Mouse (Mus musculus): Measurements from ENCODE around the gene Klhl11. TPM values are rescaled to one million over a fixed set of nuclear protein-coding genes. Genes with fewer than 3 reads are reported as not detected.

Gene Klhl11
- polyA plus RNA-seq, 1 experiment: 2.3 TPM

- TF ChIP-seq POLR2A (IDR thresholded peaks at IDR 0.05; ENCODE audit: low read depth, low read length) (no peak), CTCF (conservative IDR thresholded peaks at IDR 0.05; ENCODE audit: insufficient read depth, insufficient read length, low read depth, low read length) (no peak)
- peaks cover 1% of the 10 kb centered on the region; the same call in 1 of the 2 replicates for H3K36me3 ChIP-seq (ENCODE audit: control insufficient read depth, insufficient read depth, low read length)
- H3K27me3 ChIP-seq (replicated peaks; ENCODE audit: control insufficient read depth, insufficient read depth, low read length): no peaks in the 10 kb centered on the region
- 43% methylated on average over 5 of the region's 5 CpGs for WGBS
- H3K4me1 ChIP-seq (ENCODE audit: control insufficient read depth, insufficient read depth, low read length): peaks cover 12% of the 10 kb centered on the region; the same call in 1 of the 2 replicates
- H3K27ac ChIP-seq (ENCODE audit: insufficient read depth, low read depth, low read length): no peak overlapping the region
- H3K4me3 ChIP-seq (ENCODE audit: insufficient read depth, low read depth, low read length): no peak overlapping the region
- DNase-seq: no peak
Observed at GRCm38 (mm10) chr11:100472935-100473295, 374 bp upstream of the Klhl11 start.

- Histone ChIP-seq H3K27ac (ENCODE audit: insufficient read depth, low read depth, low read length) (no peak overlapping the region), H3K4me3 (ENCODE audit: insufficient read depth, low read depth, low read length) (peak overlapping the region; percentile 98), H3K4me1 (ENCODE audit: control insufficient read depth, insufficient read depth, low read length) (peaks cover 12% of the 10 kb centered on the region; the same call in 1 of the 2 replicates), H3K27me3 (replicated peaks; ENCODE audit: control insufficient read depth, insufficient read depth, low read length) (no peaks in the 10 kb centered on the region), H3K36me3 (ENCODE audit: control insufficient read depth, insufficient read depth, low read length) (no peaks in the 10 kb centered on the region; the same call in 1 of the 2 replicates)
- DNase-seq: no peak
- 5% methylated on average over 30 of the region's 30 CpGs for WGBS
- TF ChIP-seq CTCF (conservative IDR thresholded peaks at IDR 0.05; ENCODE audit: insufficient read depth, insufficient read length, low read depth, low read length) (no peak), POLR2A (IDR thresholded peaks at IDR 0.05; ENCODE audit: low read depth, low read length) (no peak)
Observed at GRCm38 (mm10) chr11:100471352-100472196, 967 bp downstream of the Klhl11 start.

GRCm38 (mm10) chr11:100465833-100466232 lies 6.7 kb downstream of the Klhl11 start:
- Histone ChIP-seq H3K4me3 (ENCODE audit: insufficient read depth, low read depth, low read length) (no peak overlapping the region), H3K36me3 (ENCODE audit: control insufficient read depth, insufficient read depth, low read length) (no peaks in the 10 kb centered on the region; the same call in 1 of the 2 replicates), H3K27me3 (replicated peaks; ENCODE audit: control insufficient read depth, insufficient read depth, low read length) (no peaks in the 10 kb centered on the region), H3K27ac (ENCODE audit: insufficient read depth, low read depth, low read length) (no peak overlapping the region), H3K4me1 (ENCODE audit: control insufficient read depth, insufficient read depth, low read length) (peaks cover 4% of the 10 kb centered on the region; the same call in 1 of the 2 replicates)
- WGBS: 86% methylated on average over 1 of the region's 1 CpGs
- TF ChIP-seq CTCF (conservative IDR thresholded peaks at IDR 0.05; ENCODE audit: insufficient read depth, insufficient read length, low read depth, low read length) (no peak), POLR2A (IDR thresholded peaks at IDR 0.05; ENCODE audit: low read depth, low read length) (no peak)
- no peak for DNase-seq

- Histone ChIP-seq H3K27ac (ENCODE audit: insufficient read depth, low read depth, low read length) (no peak overlapping the region), H3K4me1 (ENCODE audit: control insufficient read depth, insufficient read depth, low read length) (no peaks in the 10 kb centered on the region), H3K4me3 (ENCODE audit: insufficient read depth, low read depth, low read length) (no peak overlapping the region), H3K27me3 (replicated peaks; ENCODE audit: control insufficient read depth, insufficient read depth, low read length) (no peaks in the 10 kb centered on the region), H3K36me3 (ENCODE audit: control insufficient read depth, insufficient read depth, low read length) (no peaks in the 10 kb centered on the region; the same call in 1 of the 2 replicates)
- TF ChIP-seq CTCF (conservative IDR thresholded peaks at IDR 0.05; ENCODE audit: insufficient read depth, insufficient read length, low read depth, low read length) (no peak), POLR2A (IDR thresholded peaks at IDR 0.05; ENCODE audit: low read depth, low read length) (no peak)
- no peak for DNase-seq
- WGBS: 94% methylated on average over 1 of the region's 1 CpGs
Observed at GRCm38 (mm10) chr11:100465229-100465792, 7.2 kb downstream of the Klhl11 start.

GRCm38 (mm10) chr11:100462699-100463098 lies 9.8 kb downstream of the Klhl11 start:
- no peaks in the 10 kb centered on the region; the same call in 1 of the 2 replicates for H3K36me3 ChIP-seq (ENCODE audit: control insufficient read depth, insufficient read depth, low read length)
- no peak overlapping the region for H3K4me3 ChIP-seq (ENCODE audit: insufficient read depth, low read depth, low read length)
- no peak for DNase-seq
- no peaks in the 10 kb centered on the region for H3K4me1 ChIP-seq (ENCODE audit: control insufficient read depth, insufficient read depth, low read length)
- no peak overlapping the region for H3K27ac ChIP-seq (ENCODE audit: insufficient read depth, low read depth, low read length)
- no peak for TF ChIP-seq POLR2A (IDR thresholded peaks at IDR 0.05; ENCODE audit: low read depth, low read length)
- TF ChIP-seq CTCF (conservative IDR thresholded peaks at IDR 0.05; ENCODE audit: insufficient read depth, insufficient read length, low read depth, low read length): no peak
- H3K27me3 ChIP-seq (replicated peaks; ENCODE audit: control insufficient read depth, insufficient read depth, low read length): no peaks in the 10 kb centered on the region
- WGBS: 94% methylated on average over 10 of the region's 10 CpGs

GRCm38 (mm10) chr11:100457711-100458110 lies 14.8 kb downstream of the Klhl11 start:
- H3K27ac ChIP-seq (ENCODE audit: insufficient read depth, low read depth, low read length): no peak overlapping the region
- TF ChIP-seq CTCF (conservative IDR thresholded peaks at IDR 0.05; ENCODE audit: insufficient read depth, insufficient read length, low read depth, low read length) (no peak), POLR2A (IDR thresholded peaks at IDR 0.05; ENCODE audit: low read depth, low read length) (no peak)
- no peaks in the 10 kb centered on the region; the same call in 1 of the 2 replicates for H3K36me3 ChIP-seq (ENCODE audit: control insufficient read depth, insufficient read depth, low read length)
- H3K4me3 ChIP-seq (ENCODE audit: insufficient read depth, low read depth, low read length): no peak overlapping the region
- 75% methylated on average over 5 of the region's 5 CpGs for WGBS
- no peaks in the 10 kb centered on the region for H3K27me3 ChIP-seq (replicated peaks; ENCODE audit: control insufficient read depth, insufficient read depth, low read length)
- DNase-seq: no peak
- no peaks in the 10 kb centered on the region for H3K4me1 ChIP-seq (ENCODE audit: control insufficient read depth, insufficient read depth, low read length)

- H3K4me3 ChIP-seq (ENCODE audit: insufficient read depth, low read depth, low read length): no peak overlapping the region
- no peak for DNase-seq
- TF ChIP-seq CTCF (conservative IDR thresholded peaks at IDR 0.05; ENCODE audit: insufficient read depth, insufficient read length, low read depth, low read length): no peak
- TF ChIP-seq POLR2A (IDR thresholded peaks at IDR 0.05; ENCODE audit: low read depth, low read length): no peak
- no peaks in the 10 kb centered on the region for H3K36me3 ChIP-seq (ENCODE audit: control insufficient read depth, insufficient read depth, low read length)
- WGBS: 64% methylated on average over 4 of the region's 4 CpGs
- H3K27me3 ChIP-seq (replicated peaks; ENCODE audit: control insufficient read depth, insufficient read depth, low read length): no peaks in the 10 kb centered on the region
- H3K4me1 ChIP-seq (ENCODE audit: control insufficient read depth, insufficient read depth, low read length): no peaks in the 10 kb centered on the region
- no peak overlapping the region for H3K27ac ChIP-seq (ENCODE audit: insufficient read depth, low read depth, low read length)
Observed at GRCm38 (mm10) chr11:100457247-100457646, 15.3 kb downstream of the Klhl11 start.

All from kidney, adult 2 months (tissue).